Mouse (Mus musculus): ENCODE data around the gene Dglucy. TPM values are rescaled to one million over a fixed set of nuclear protein-coding genes. Genes with fewer than 3 reads are reported as not detected.

Dglucy gene
- polyA plus RNA-seq, 1 experiment from 2014 or later = 2.6 TPM

GRCm38 (mm10) chr12:100776991-100777390 lies 1.9 kb upstream of the Dglucy start:
- H3K9me3 ChIP-seq (ENCODE audit: control insufficient read depth) = no peaks in the 10 kb centered on the region
- no peaks in the 10 kb centered on the region for H3K36me3 ChIP-seq (ENCODE audit: control insufficient read depth, insufficient read depth)
- no peak overlapping the region for H3K9ac ChIP-seq (ENCODE audit: low read depth, low read length)
- H3K4me1 ChIP-seq (replicated peaks; ENCODE audit: control insufficient read depth, insufficient read depth, low read length) = peaks cover 9% of the 10 kb centered on the region; the same call in 1 of the 2 replicates
- no peak for ATAC-seq
- H3K4me3 ChIP-seq (ENCODE audit: low read depth, low read length) = no peak overlapping the region
- 65% methylated on average over 6 of the region's 6 CpGs for whole genome bisulfite sequencing
- no peaks in the 10 kb centered on the region for H3K27me3 ChIP-seq (replicated peaks; ENCODE audit: control insufficient read depth, insufficient read depth, low read length)
- H3K27ac ChIP-seq (ENCODE audit: low read depth, low read length) = no peak overlapping the region
- H3K4me2 ChIP-seq (replicated peaks; ENCODE audit: low read depth) = no peak overlapping the region
- TF ChIP-seq CTCF (IDR thresholded peaks at IDR 0.05; ENCODE audit: low read depth) = no peak

GRCm38 (mm10) chr12:100778276-100778933 lies 452 bp upstream of the Dglucy start:
- peak overlapping the region; percentile 61 for H3K4me2 ChIP-seq (replicated peaks; ENCODE audit: low read depth)
- H3K9me3 ChIP-seq (ENCODE audit: control insufficient read depth) = no peaks in the 10 kb centered on the region
- TF ChIP-seq CTCF (IDR thresholded peaks at IDR 0.05; ENCODE audit: low read depth) = no peak
- peaks cover 5% of the 10 kb centered on the region; the same call in 1 of the 2 replicates for H3K4me1 ChIP-seq (replicated peaks; ENCODE audit: control insufficient read depth, insufficient read depth, low read length)
- H3K27me3 ChIP-seq (replicated peaks; ENCODE audit: control insufficient read depth, insufficient read depth, low read length) = no peaks in the 10 kb centered on the region
- no peak overlapping the region for H3K4me3 ChIP-seq (ENCODE audit: low read depth, low read length)
- H3K27ac ChIP-seq (ENCODE audit: low read depth, low read length) = peak overlapping the region; percentile 66; the same call in 1 of the 2 replicates
- no peaks in the 10 kb centered on the region for H3K36me3 ChIP-seq (ENCODE audit: control insufficient read depth, insufficient read depth)
- WGBS = 82% methylated on average over 10 of the region's 10 CpGs
- 0 out of 2 replicates have a peak, but pooled peaks have one; percentile 3 for ATAC-seq
- peak overlapping the region; percentile 51; the same call in 1 of the 2 replicates for H3K9ac ChIP-seq (ENCODE audit: low read depth, low read length)

- Histone ChIP-seq H3K27me3 (replicated peaks; ENCODE audit: control insufficient read depth, insufficient read depth, low read length) (no peaks in the 10 kb centered on the region), H3K4me2 (replicated peaks; ENCODE audit: low read depth) (no peak overlapping the region), H3K4me3 (ENCODE audit: low read depth, low read length) (no peak overlapping the region), H3K4me1 (replicated peaks; ENCODE audit: control insufficient read depth, insufficient read depth, low read length) (peaks cover 5% of the 10 kb centered on the region; the same call in 1 of the 2 replicates), H3K27ac (ENCODE audit: low read depth, low read length) (no peak overlapping the region), H3K9me3 (ENCODE audit: control insufficient read depth) (no peaks in the 10 kb centered on the region), H3K36me3 (ENCODE audit: control insufficient read depth, insufficient read depth) (no peaks in the 10 kb centered on the region), H3K9ac (ENCODE audit: low read depth, low read length) (no peak overlapping the region)
- ATAC-seq = no peak
- TF ChIP-seq CTCF (IDR thresholded peaks at IDR 0.05; ENCODE audit: low read depth) = no peak
- 91% methylated on average over 10 of the region's 10 CpGs for WGBS
These were observed 1.6 kb downstream of the Dglucy start for GRCm38 (mm10) chr12:100780416-100780815.

GRCm38 (mm10) chr12:100781428-100782120 lies 2.7 kb downstream of the Dglucy start:
- Histone ChIP-seq H3K4me1 (replicated peaks; ENCODE audit: control insufficient read depth, insufficient read depth, low read length) (no peaks in the 10 kb centered on the region; the same call in 1 of the 2 replicates), H3K4me2 (replicated peaks; ENCODE audit: low read depth) (no peak overlapping the region), H3K4me3 (ENCODE audit: low read depth, low read length) (no peak overlapping the region), H3K36me3 (ENCODE audit: control insufficient read depth, insufficient read depth) (no peaks in the 10 kb centered on the region), H3K9ac (ENCODE audit: low read depth, low read length) (no peak overlapping the region), H3K27ac (ENCODE audit: low read depth, low read length) (no peak overlapping the region), H3K27me3 (replicated peaks; ENCODE audit: control insufficient read depth, insufficient read depth, low read length) (no peaks in the 10 kb centered on the region), H3K9me3 (ENCODE audit: control insufficient read depth) (no peaks in the 10 kb centered on the region)
- no peak for ATAC-seq
- no peak for TF ChIP-seq CTCF (IDR thresholded peaks at IDR 0.05; ENCODE audit: low read depth)
- WGBS = 87% methylated on average over 13 of the region's 13 CpGs

GRCm38 (mm10) chr12:100784152-100784551 lies 5.3 kb downstream of the Dglucy start:
- Histone ChIP-seq H3K9ac (ENCODE audit: low read depth, low read length) (no peak overlapping the region), H3K9me3 (ENCODE audit: control insufficient read depth) (no peaks in the 10 kb centered on the region), H3K4me1 (replicated peaks; ENCODE audit: control insufficient read depth, insufficient read depth, low read length) (no peaks in the 10 kb centered on the region), H3K27me3 (replicated peaks; ENCODE audit: control insufficient read depth, insufficient read depth, low read length) (no peaks in the 10 kb centered on the region), H3K4me3 (ENCODE audit: low read depth, low read length) (no peak overlapping the region), H3K36me3 (ENCODE audit: control insufficient read depth, insufficient read depth) (no peaks in the 10 kb centered on the region), H3K4me2 (replicated peaks; ENCODE audit: low read depth) (no peak overlapping the region), H3K27ac (ENCODE audit: low read depth, low read length) (no peak overlapping the region)
- ATAC-seq = no peak
- WGBS = 83% methylated on average over 2 of the region's 2 CpGs
- no peak for TF ChIP-seq CTCF (IDR thresholded peaks at IDR 0.05; ENCODE audit: low read depth)

- Histone ChIP-seq H3K27ac (ENCODE audit: low read depth, low read length) (no peak overlapping the region), H3K4me3 (ENCODE audit: low read depth, low read length) (no peak overlapping the region)
These were observed 6.5 kb downstream of the Dglucy start for GRCm38 (mm10) chr12:100785344-100785743.

More at GRCm38 (mm10) chr12:100785344-100785743, 6.5 kb downstream of the Dglucy start:
- Histone ChIP-seq H3K9ac (ENCODE audit: low read depth, low read length) (no peak overlapping the region), H3K36me3 (ENCODE audit: control insufficient read depth, insufficient read depth) (no peaks in the 10 kb centered on the region), H3K4me2 (replicated peaks; ENCODE audit: low read depth) (no peak overlapping the region), H3K4me1 (replicated peaks; ENCODE audit: control insufficient read depth, insufficient read depth, low read length) (0 out of 2 replicates have a peak, but pooled peaks cover 5% of the 10 kb centered on the region), H3K27me3 (replicated peaks; ENCODE audit: control insufficient read depth, insufficient read depth, low read length) (no peaks in the 10 kb centered on the region), H3K9me3 (ENCODE audit: control insufficient read depth) (no peaks in the 10 kb centered on the region)
- WGBS = 40% methylated on average over 7 of the region's 7 CpGs
- ATAC-seq = no peak
- no peak for TF ChIP-seq CTCF (IDR thresholded peaks at IDR 0.05; ENCODE audit: low read depth)

Measured in intestine, postnatal 0 days (tissue).